Mouse (Mus musculus): ENCODE data around the gene Cyp2j9. TPM values are rescaled to one million over a fixed set of nuclear protein-coding genes. Genes with fewer than 3 reads are reported as not detected.

The Cyp2j9 gene
- polyA plus RNA-seq, 1 experiment: not detected

DNA sequence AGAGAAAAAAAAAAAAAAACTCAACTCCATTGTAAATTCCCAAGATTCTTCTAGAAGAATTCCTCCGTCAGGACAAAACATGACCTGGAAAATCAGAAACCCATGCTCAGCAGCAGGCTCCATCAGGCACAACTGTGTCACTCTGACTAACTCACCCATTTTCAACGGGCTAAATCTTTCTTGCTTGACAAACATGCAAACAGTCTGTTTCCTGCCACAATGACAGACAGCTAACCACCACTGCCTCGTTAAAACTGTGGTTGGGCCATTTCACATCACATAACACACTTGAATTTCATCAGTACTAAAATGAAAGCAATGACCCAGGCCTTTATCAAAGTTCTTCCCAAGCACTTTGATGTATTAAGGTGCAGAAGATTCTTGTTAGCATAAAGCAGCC, 21.9 kb downstream of the Cyp2j9 start:
- no peak overlapping the region for H3K4me3 ChIP-seq (ENCODE audit: insufficient read depth, poor library complexity, severe bottlenecking)
- no peak overlapping the region for H3ac ChIP-seq (ENCODE audit: control insufficient read depth, insufficient read length, low read depth)
- TF ChIP-seq CTCF (IDR thresholded peaks at IDR 0.05; ENCODE audit: control insufficient read depth, insufficient read depth, insufficient read length) (no peak), MYOG (IDR thresholded peaks at IDR 0.05; ENCODE audit: control insufficient read depth, extremely low read depth, insufficient read length) (no peak), MAX (IDR thresholded peaks at IDR 0.05) (no peak), USF1 (IDR thresholded peaks at IDR 0.05; ENCODE audit: low read depth) (no peak), MYOD1 (IDR thresholded peaks at IDR 0.05; ENCODE audit: control insufficient read depth, insufficient read length, low read depth) (no peak), FOSL1 (IDR thresholded peaks at IDR 0.05; ENCODE audit: insufficient read depth, low read length, poor library complexity, severe bottlenecking) (no peak), CEBPB (IDR thresholded peaks at IDR 0.05; ENCODE audit: low read depth) (no peak)
- no peaks in the 10 kb centered on the region for H3K79me2 ChIP-seq (ENCODE audit: control insufficient read depth, insufficient read depth)
- H3K79me3 ChIP-seq (ENCODE audit: low read depth): no peaks in the 10 kb centered on the region
- no peaks in the 10 kb centered on the region for H3K36me3 ChIP-seq (ENCODE audit: control insufficient read depth, insufficient read depth)
- H3K27me3 ChIP-seq (ENCODE audit: control insufficient read depth, insufficient read depth, insufficient read length): no peaks in the 10 kb centered on the region

DNA sequence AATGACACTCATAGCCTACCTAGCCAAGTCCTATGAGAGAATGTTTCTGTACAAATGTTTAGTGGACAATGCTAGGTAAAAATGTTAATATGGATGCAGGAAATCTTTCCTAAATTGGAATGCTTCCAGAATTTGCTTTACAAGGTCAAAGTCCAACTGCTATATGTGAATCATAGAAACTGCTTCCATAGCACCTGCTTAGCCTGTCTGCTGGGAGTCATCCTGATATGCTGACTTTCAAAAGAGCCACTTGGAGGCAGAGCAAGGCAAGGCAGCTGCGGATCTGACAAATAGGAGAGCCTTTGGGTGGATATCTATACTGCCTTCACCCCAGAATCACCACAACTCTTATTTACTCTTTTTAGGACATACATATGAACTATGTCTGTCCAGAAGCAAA, 23.4 kb downstream of the Cyp2j9 start:
- Histone ChIP-seq H3K27me3 (ENCODE audit: control insufficient read depth, insufficient read depth, insufficient read length) (no peaks in the 10 kb centered on the region), H3K79me2 (ENCODE audit: control insufficient read depth, insufficient read depth) (no peaks in the 10 kb centered on the region), H3K79me3 (ENCODE audit: low read depth) (no peaks in the 10 kb centered on the region), H3K4me3 (ENCODE audit: insufficient read depth, poor library complexity, severe bottlenecking) (no peak overlapping the region), H3ac (ENCODE audit: control insufficient read depth, insufficient read length, low read depth) (no peak overlapping the region), H3K36me3 (ENCODE audit: control insufficient read depth, insufficient read depth) (no peaks in the 10 kb centered on the region)
- TF ChIP-seq USF1 (IDR thresholded peaks at IDR 0.05; ENCODE audit: low read depth) (no peak), MAX (IDR thresholded peaks at IDR 0.05) (no peak), CTCF (IDR thresholded peaks at IDR 0.05; ENCODE audit: control insufficient read depth, insufficient read depth, insufficient read length) (no peak), CEBPB (IDR thresholded peaks at IDR 0.05; ENCODE audit: low read depth) (no peak), FOSL1 (IDR thresholded peaks at IDR 0.05; ENCODE audit: insufficient read depth, low read length, poor library complexity, severe bottlenecking) (no peak), MYOD1 (IDR thresholded peaks at IDR 0.05; ENCODE audit: control insufficient read depth, insufficient read length, low read depth) (no peak), MYOG (IDR thresholded peaks at IDR 0.05; ENCODE audit: control insufficient read depth, extremely low read depth, insufficient read length) (no peak)

GRCm38 (mm10) chr4:96565808-96566207, 25.6 kb downstream of the Cyp2j9 start:
- Histone ChIP-seq H3K27me3 (ENCODE audit: control insufficient read depth, insufficient read depth, insufficient read length) (no peaks in the 10 kb centered on the region), H3K4me3 (ENCODE audit: insufficient read depth, poor library complexity, severe bottlenecking) (no peak overlapping the region), H3K79me3 (ENCODE audit: low read depth) (no peaks in the 10 kb centered on the region), H3K79me2 (ENCODE audit: control insufficient read depth, insufficient read depth) (no peaks in the 10 kb centered on the region), H3K36me3 (ENCODE audit: control insufficient read depth, insufficient read depth) (no peaks in the 10 kb centered on the region), H3ac (ENCODE audit: control insufficient read depth, insufficient read length, low read depth) (no peak overlapping the region)
- no peak for TF ChIP-seq CEBPB (IDR thresholded peaks at IDR 0.05; ENCODE audit: low read depth)
- TF ChIP-seq MYOD1 (IDR thresholded peaks at IDR 0.05; ENCODE audit: control insufficient read depth, insufficient read length, low read depth): no peak
- no peak for TF ChIP-seq MAX (IDR thresholded peaks at IDR 0.05)
- no peak for TF ChIP-seq FOSL1 (IDR thresholded peaks at IDR 0.05; ENCODE audit: insufficient read depth, low read length, poor library complexity, severe bottlenecking)
- no peak for TF ChIP-seq USF1 (IDR thresholded peaks at IDR 0.05; ENCODE audit: low read depth)
- TF ChIP-seq MYOG (IDR thresholded peaks at IDR 0.05; ENCODE audit: control insufficient read depth, extremely low read depth, insufficient read length): no peak
- TF ChIP-seq CTCF (IDR thresholded peaks at IDR 0.05; ENCODE audit: control insufficient read depth, insufficient read depth, insufficient read length): no peak

GRCm38 (mm10) chr4:96560464-96560863, 30.9 kb downstream of the Cyp2j9 start:
- Histone ChIP-seq H3K27me3 (ENCODE audit: control insufficient read depth, insufficient read depth, insufficient read length) (no peaks in the 10 kb centered on the region), H3ac (ENCODE audit: control insufficient read depth, insufficient read length, low read depth) (no peak overlapping the region), H3K36me3 (ENCODE audit: control insufficient read depth, insufficient read depth) (no peaks in the 10 kb centered on the region), H3K79me3 (ENCODE audit: low read depth) (no peaks in the 10 kb centered on the region), H3K79me2 (ENCODE audit: control insufficient read depth, insufficient read depth) (no peaks in the 10 kb centered on the region), H3K4me3 (ENCODE audit: insufficient read depth, poor library complexity, severe bottlenecking) (no peak overlapping the region)
- TF ChIP-seq MYOG (IDR thresholded peaks at IDR 0.05; ENCODE audit: control insufficient read depth, extremely low read depth, insufficient read length) (no peak), MYOD1 (IDR thresholded peaks at IDR 0.05; ENCODE audit: control insufficient read depth, insufficient read length, low read depth) (no peak), MAX (IDR thresholded peaks at IDR 0.05) (no peak), USF1 (IDR thresholded peaks at IDR 0.05; ENCODE audit: low read depth) (no peak), FOSL1 (IDR thresholded peaks at IDR 0.05; ENCODE audit: insufficient read depth, low read length, poor library complexity, severe bottlenecking) (no peak), CEBPB (IDR thresholded peaks at IDR 0.05; ENCODE audit: low read depth) (no peak), CTCF (IDR thresholded peaks at IDR 0.05; ENCODE audit: control insufficient read depth, insufficient read depth, insufficient read length) (no peak)

DNA sequence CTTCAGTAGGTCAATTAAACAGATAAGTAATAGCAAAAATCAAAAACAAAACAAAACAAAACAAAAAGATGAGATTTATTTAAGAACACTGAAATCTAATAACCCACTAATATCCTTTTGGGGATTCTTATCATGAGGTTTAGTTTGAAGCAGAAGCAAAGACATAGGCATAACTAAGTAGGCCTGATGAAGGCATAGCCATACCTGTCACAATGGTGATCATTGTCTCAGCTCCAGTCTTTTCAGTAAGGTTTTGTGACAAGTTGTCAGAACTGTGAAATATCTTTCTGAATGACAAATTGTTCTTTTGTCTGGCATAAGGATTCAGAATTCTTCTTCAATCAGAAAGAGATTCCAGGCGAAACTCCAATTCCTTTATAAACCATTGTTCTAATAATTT, 31.6 kb downstream of the Cyp2j9 start:
- no peaks in the 10 kb centered on the region for H3K79me3 ChIP-seq (ENCODE audit: low read depth)
- no peak for TF ChIP-seq MAX (IDR thresholded peaks at IDR 0.05)
- no peak for TF ChIP-seq MYOD1 (IDR thresholded peaks at IDR 0.05; ENCODE audit: control insufficient read depth, insufficient read length, low read depth)
- no peak for TF ChIP-seq FOSL1 (IDR thresholded peaks at IDR 0.05; ENCODE audit: insufficient read depth, low read length, poor library complexity, severe bottlenecking)
- no peak for TF ChIP-seq CTCF (IDR thresholded peaks at IDR 0.05; ENCODE audit: control insufficient read depth, insufficient read depth, insufficient read length)
- no peak for TF ChIP-seq MYOG (IDR thresholded peaks at IDR 0.05; ENCODE audit: control insufficient read depth, extremely low read depth, insufficient read length)
- TF ChIP-seq CEBPB (IDR thresholded peaks at IDR 0.05; ENCODE audit: low read depth): no peak
- TF ChIP-seq USF1 (IDR thresholded peaks at IDR 0.05; ENCODE audit: low read depth): no peak
- H3K36me3 ChIP-seq (ENCODE audit: control insufficient read depth, insufficient read depth): no peaks in the 10 kb centered on the region
- H3K4me3 ChIP-seq (ENCODE audit: insufficient read depth, poor library complexity, severe bottlenecking): no peak overlapping the region
- no peaks in the 10 kb centered on the region for H3K27me3 ChIP-seq (ENCODE audit: control insufficient read depth, insufficient read depth, insufficient read length)
- no peaks in the 10 kb centered on the region for H3K79me2 ChIP-seq (ENCODE audit: control insufficient read depth, insufficient read depth)
- H3ac ChIP-seq (ENCODE audit: control insufficient read depth, insufficient read length, low read depth): no peak overlapping the region
